Mouse (Mus musculus) NIH3T3 (cell line): ENCODE measurements around the gene Cdkn2aip.
A peak's percentile ranks its signal among the peaks of the same experiment; 100 is the strongest.

Experiments
- DNase-seq: peaks from one replicate; pipeline ENCODE4 v3.0.0-alpha.2; 2012; ENCODE audit warnings: low read depth

Cdkn2aip gene

DNA sequence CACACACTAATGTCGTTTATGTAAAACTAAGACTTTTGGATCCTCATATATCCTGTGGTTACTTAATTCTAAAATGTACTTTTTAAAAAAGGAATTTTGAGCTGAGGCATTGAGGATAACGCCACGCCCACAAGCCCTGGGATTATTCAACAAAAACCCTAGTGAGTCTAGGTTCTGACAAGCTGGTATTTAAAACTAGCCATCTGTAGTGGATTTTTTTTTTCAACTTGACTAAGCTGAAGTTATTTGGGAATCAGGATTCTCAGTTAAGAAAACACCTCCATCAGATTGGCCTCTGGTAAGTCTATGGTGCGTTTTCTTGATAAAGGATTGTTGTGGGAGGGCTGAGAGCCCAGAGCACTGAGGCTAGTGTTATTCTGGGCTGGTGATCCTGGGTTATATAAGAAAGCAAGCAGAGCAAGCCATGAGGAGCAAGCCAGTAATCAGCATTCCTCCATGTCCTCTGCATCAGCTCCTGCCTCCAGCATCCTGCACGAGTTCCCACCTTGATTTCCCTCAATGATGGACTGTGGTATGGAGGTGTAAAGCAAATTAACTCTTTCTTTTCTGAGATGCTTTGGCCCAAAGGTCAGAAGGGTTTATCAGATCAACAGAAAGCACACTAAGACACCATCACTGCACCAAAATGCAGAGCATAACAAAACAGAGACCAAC lies 18.2 kb downstream of the Cdkn2aip start:
- DNase-seq: no peak

- peak; percentile 90 for DNase-seq
Measured at GRCm38 (mm10) chr8:47693119-47693518, 20.6 kb downstream of the Cdkn2aip start.

GRCm38 (mm10) chr8:47691831-47692230 lies 21.9 kb downstream of the Cdkn2aip start:
- DNase-seq: no peak

GRCm38 (mm10) chr8:47691303-47691702 lies 22.4 kb downstream of the Cdkn2aip start:
- no peak for DNase-seq

DNA sequence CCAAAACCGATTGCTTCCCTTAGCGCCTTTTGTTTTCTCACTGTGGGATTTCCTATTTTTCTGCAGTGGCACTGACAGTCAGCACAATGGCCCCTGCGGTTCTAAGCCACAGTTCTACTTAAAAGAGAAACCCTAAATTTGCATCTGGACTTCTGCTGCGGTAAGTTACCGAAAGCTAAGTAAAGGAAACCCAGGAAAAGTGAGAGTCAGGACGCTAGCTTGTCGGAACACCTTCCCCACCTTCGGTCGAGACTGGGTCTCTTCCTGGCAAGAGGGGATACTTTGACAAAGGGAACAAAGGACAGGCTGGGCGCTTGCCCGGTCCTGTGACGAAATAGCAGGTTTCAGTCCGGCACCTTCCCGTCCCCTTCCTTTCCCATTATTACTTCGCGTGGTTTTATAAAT lies 23.1 kb downstream of the Cdkn2aip start:
- no peak for DNase-seq

- peak; percentile 63 for DNase-seq
Measured at GRCm38 (mm10) chr8:47689704-47690326, 23.9 kb downstream of the Cdkn2aip start.

DNA sequence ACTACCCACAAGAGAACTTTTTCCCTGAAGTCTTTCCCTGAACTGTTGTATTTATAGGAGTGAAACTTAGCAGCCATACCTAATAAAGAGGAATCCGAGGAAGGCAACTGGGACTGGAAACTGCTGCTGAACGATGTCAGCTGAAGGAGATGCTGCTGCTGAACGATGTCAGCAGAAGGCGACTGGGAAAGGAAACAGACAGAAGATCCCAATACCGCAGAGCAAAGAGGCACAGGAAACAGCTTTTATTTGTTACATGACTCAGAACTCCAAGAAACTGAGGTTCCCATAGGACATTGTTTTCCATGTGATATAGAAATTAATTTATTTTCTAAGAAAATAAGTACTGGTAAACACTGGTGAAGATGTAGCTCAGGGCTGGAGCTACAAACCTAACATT lies 29.3 kb downstream of the Cdkn2aip start:
- no peak for DNase-seq

DNA sequence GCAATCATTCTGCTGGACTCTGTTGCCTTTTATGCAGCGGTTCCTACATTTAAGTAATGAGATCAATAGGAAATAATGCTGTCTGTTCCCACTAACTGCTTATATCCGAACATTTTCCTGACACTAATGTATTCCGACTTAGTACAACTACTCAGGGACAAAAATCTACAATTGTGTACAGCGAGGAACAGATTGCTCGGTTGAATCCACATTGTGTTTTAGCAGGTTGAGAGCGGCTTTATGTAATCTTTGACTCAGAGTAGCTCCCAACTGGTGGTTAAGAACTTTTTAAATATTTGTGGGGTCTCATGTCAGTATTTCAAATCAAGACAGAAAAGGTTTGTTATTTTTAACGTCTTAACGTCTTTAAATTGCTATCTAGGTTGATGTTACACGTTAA lies 29.7 kb downstream of the Cdkn2aip start:
- no peak for DNase-seq

DNA sequence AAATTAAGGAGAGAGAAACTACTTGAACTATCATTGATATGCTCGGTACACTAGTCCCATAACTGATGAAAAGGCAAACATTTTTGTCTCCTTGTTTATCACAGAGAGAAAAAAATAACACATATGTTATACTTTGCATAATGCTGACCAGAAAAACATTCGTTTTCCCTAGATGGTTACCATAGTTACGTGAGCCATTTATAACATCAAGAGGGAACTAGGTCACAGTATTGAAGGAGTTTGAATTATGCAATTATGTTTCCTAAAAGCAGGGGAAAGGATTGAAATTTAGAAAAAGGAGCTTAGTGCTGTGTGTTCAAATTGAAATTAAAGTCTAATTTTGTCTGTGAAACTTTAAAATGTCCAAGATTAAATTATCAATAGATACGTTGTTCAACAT lies 33.4 kb downstream of the Cdkn2aip start:
- no peak for DNase-seq

DNA sequence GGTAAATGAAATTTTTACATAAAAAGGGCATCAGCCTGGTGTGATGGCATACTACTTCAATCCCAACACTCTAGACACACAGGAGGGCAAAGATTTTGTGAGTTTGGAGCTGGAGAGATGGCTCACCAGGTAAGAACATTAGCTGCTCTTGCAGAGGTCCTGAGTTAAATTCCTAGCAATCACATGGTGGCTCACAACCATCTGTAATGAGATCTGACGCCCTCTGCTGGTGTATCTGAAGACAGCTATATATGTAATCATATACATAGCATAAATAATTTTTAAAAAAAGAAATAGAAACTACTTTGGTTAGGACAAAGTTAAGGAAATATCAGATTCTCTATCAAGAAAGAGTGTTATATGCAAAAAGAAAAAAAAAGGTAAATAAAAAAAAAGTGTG lies 34.1 kb downstream of the Cdkn2aip start:
- no peak for DNase-seq

DNA sequence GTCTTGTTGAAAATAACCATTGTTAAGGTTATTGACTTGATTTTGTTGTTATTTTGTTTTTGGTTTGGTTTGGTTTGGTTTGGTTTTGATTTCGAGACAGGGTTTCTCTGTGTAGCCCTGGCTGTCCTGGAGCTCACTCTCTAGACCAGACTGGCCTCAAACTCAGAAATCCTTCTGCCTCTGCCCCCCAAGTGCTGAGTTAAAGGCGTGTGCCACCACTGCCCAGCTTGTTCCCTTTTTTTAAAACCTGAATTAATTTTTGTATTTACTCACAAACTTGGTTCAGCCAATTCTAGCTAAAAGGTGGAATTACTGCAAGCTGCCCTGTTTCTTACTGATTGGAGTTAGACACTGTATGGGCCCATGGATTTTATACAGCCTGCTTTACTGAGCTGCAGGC lies 37.1 kb downstream of the Cdkn2aip start:
- DNase-seq: peak; percentile 6

DNA sequence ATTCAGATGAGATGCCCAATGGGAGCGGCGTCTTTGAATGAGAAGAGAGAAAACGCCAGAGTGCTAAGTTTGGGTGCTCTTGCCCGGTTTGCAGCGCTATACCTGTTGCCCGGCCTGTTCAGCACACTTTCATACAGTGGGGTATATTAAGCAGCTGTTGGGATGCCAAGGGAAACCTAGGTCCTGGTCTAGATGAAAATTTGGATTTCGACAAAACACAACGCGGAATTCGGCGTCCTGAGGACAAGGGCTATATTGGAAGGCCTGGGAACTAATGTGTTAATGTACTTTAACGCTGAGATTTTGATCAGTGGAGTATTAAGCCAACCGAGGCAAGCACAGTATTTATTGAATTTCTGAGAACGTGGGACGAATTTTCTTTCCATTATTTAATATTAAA lies 37.5 kb downstream of the Cdkn2aip start:
- no peak for DNase-seq

GRCm38 (mm10) chr8:47675786-47676185 lies 37.9 kb downstream of the Cdkn2aip start:
- DNase-seq: peak; percentile 61

- peak; percentile 100 for DNase-seq
Measured at GRCm38 (mm10) chr8:47674777-47675710, 38.7 kb downstream of the Cdkn2aip start, which contains the start of gene Ing2. Gene Ing2, minus strand, starts transcription at chr8:47675556.

- no peak for DNase-seq
Measured at GRCm38 (mm10) chr8:47674140-47674776, 39.5 kb downstream of the Cdkn2aip start.

DNA sequence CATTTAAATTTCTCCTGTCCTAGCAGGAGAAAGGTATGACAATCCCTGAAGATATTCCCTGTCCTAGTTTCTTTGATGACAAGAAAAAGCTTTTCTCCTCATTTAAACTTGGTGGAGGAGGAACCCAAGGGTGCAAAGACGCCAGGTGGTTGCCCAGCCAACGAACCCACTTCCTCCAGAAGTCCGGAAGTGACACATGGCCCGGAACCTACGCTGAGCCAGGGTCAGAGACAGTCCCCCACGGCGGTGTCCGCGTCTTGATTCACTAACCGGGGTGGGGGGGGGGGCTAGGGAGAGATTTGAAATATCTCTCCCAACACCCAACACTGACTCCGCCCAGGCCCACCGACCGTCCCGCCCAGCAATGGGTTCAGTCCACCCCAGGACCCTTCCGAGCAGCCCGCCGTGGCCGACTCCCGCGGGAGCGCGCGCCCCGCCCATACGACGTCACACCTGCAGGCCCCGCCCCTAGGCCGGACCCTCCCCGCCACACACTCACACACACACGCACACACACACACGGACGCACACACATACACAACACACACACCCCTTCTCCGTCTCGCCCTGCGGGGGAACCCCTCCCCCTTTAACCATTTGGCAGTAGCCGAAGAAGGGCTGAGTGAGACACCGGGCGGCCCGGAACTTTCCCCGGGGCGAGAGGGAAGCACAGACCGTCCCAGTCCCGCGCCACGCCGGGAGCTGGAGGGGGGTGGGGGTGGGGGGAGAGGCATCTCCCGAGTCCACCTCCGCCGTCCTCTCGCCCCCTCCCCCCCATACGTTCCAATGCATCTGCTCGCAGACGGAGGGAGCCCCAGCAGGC lies 40.2 kb downstream of the Cdkn2aip start:
- peak; percentile 91 for DNase-seq

DNA sequence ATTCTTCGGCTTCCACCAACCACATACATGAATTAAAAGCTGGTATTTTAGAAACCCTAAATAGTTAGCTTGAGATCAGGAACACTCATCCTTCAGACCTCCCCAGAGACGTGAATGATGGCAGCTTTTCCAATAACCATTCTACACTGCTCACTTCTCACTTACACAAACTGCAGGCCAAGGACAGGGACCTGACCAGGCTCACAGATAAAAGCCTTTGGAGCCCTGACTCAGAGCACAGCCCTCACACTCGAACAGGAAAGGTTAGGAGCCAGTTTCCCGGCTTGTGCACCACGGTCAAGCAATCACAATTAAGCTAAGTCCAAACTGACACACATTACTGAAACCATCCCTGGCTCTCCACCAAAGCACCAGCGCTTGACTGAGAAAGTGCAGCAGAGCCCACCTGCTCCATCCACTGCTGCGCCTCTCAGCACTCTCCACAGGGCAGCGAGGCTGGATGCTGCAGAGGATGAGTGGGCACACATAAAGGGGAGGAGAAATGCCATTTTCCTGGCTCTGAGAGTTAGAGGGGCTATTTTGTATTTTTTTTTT lies 49.4 kb downstream of the Cdkn2aip start:
- no peak for DNase-seq

DNA sequence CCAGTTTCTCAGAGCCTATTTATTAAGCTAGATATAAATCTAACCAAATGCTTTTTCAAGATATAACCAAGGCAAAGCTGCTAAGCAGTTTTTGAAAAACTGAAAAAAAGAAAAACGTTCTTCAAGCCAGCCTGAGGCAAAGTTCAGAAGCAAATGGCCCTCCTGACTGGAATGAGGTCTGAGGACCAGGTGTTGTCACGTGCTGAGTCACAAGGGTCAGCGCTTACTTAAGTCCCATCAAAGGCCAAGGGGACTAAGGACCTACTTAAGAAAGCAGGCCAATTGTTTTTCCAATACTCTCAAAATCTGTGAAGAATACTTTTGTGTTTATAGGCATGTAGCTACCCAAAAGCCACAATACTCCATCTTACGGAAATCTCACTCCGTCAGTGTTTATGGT lies 50.5 kb downstream of the Cdkn2aip start:
- DNase-seq: no peak

DNA sequence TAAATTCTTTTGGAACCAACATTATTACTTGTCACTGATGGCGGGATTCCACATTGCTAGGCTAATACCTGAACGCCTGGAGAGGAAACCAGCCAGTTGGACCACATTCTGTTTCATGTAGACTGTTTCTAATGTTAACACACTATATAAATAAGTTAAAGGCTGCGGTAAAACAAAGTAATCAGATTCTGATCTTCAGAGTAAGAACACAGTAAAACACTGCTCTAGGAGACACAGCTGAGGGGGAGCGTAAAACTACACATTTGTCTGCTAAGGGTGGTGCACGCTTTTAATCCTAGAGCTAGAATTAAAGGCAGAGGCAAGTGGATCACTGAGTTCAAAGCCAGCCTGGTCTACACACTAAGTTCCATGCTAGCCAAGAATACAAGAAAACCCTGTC lies 51.0 kb downstream of the Cdkn2aip start:
- DNase-seq: no peak

- no peak for DNase-seq
Measured at GRCm38 (mm10) chr8:47660394-47660793, 53.3 kb downstream of the Cdkn2aip start.

GRCm38 (mm10) chr8:47659463-47659862 lies 54.3 kb downstream of the Cdkn2aip start:
- DNase-seq: no peak
